Mouse (Mus musculus) liver, embryonic 15.5 days (tissue): ENCODE measurements at regions not wholly inside any gene's neighbourhood (a gene's known extent, or its start where the extent isn't known, plus 50 kb on each side); places are given as distances from the start of the nearest gene placed in this dataset.
A peak's percentile ranks its signal among the peaks of the same experiment; 100 is the strongest.

Experiments
- ATAC-seq: fragments of 200-750 bp; cut with Nextera tagmentation; 2 replicates; pipeline ENCODE4 v1.8.0; 2017; ENCODE audit warnings: moderate number of reproducible peaks, mild to moderate bottlenecking, moderate library complexity; ENCODE audit not compliant: insufficient read depth
- H3K27ac ChIP-seq: fragments of 300-500 bp; sonication (generic); replicated peaks from 2 replicates; pipeline ENCODE4 v1.5.1; 2015; ENCODE audit warnings: mild to moderate bottlenecking, inconsistent platforms
- H3K27me3 ChIP-seq: fragments of 300-500 bp; sonication (generic); 2 replicates; pipeline ENCODE4 v1.6.1; 2015; ENCODE audit warnings: mild to moderate bottlenecking, inconsistent platforms
- H3K36me3 ChIP-seq: fragments of 300-500 bp; sonication (generic); replicated peaks from 2 replicates; pipeline ENCODE4 v1.6.1; 2015; ENCODE audit warnings: moderate library complexity, mild to moderate bottlenecking, inconsistent platforms
- H3K4me1 ChIP-seq: fragments of 300-500 bp; sonication (generic); replicated peaks from 2 replicates; pipeline ENCODE4 v1.6.1; 2015; ENCODE audit warnings: inconsistent platforms
- H3K4me2 ChIP-seq: fragments of 300-500 bp; sonication (generic); 2 replicates; pipeline ENCODE4 v1.6.1; 2015; ENCODE audit warnings: moderate library complexity, mild to moderate bottlenecking, inconsistent platforms
- H3K4me3 ChIP-seq: fragments of 300-500 bp; sonication (generic); replicated peaks from 2 replicates; pipeline ENCODE4 v1.5.1; 2015; ENCODE audit warnings: mild to moderate bottlenecking, inconsistent platforms
- H3K9ac ChIP-seq: fragments of 300-500 bp; sonication (generic); 2 replicates; pipeline ENCODE4 v1.6.1; 2015; ENCODE audit warnings: moderate library complexity, mild to moderate bottlenecking, inconsistent platforms
- H3K9me3 ChIP-seq: fragments of 300-500 bp; sonication (generic); replicated peaks from 2 replicates; pipeline ENCODE4 v1.6.1; 2016; ENCODE audit warnings: inconsistent platforms
- WGBS: fragments of 180-500 bp; shearing (Covaris S2); methylation state at CpG from one replicate; pipeline ENCODE4 v1.1.7; 2015; ENCODE audit warnings: mixed read lengths; ENCODE audit not compliant: insufficient replicate concordance; 5-methylcytosine and 5-hydroxymethylcytosine counted together

DNA sequence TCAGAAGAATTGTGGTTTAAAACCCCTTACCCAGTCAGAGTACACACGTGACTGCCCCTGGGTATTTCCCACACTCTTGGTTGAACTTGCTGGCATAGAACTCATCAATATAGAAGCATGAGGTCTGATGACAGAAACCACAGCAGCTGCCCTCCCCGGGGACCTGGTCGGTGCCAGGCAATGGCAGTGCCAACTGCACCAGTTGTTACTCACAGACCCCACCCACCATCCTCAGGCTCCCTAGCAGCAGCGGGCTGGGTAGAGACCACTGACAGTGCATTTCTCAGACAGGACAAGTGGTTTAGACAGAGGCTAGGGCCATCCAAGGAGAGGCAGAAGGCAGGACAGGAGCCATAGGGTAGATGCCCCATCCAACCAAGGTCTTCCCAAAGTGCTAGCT lies 144.7 kb upstream of the Lhx5 start:
- no peak overlapping the region for H3K4me3 ChIP-seq
- H3K27ac ChIP-seq, result no peak overlapping the region
- ATAC-seq, result no peak
- H3K4me2 ChIP-seq, result no peak overlapping the region
- H3K27me3 ChIP-seq, result peaks cover 70% of the 10 kb centered on the region
- H3K9me3 ChIP-seq, result no peaks in the 10 kb centered on the region
- H3K36me3 ChIP-seq, result no peaks in the 10 kb centered on the region
- no peak overlapping the region for H3K9ac ChIP-seq
- no peaks in the 10 kb centered on the region for H3K4me1 ChIP-seq
- 54% methylated on average over 4 of the region's 4 CpGs for WGBS

DNA sequence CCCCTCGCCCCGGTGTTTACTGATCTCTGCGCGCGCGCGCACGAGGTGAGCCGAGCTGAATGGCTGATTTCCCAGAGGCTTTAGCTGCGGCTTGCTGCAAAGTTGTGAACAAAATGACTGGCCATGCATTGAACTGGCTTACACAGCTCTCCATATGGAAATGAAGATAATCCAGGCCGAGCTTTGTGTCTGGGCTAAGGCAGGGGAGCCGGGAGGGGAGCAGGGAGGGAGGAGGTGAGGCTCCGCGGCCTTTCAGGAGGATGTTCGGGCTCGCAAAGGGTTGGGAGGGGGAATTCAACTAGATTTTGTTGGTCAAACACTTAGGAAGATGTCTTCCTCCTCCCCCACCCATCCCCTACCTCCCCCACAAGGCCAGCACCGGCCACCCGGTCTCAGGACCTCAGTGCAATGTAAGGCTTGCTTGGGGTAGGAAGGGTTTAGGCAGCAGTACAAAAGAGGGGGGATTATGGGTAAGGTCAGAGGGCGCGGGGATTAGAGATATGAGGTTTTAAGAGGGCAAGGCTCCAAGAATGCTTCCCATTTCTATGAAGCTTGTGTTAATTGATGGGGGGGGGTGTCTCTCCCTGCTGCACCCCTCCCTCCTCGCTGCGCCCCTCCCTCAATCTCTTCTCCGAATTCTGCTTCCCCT lies 143.3 kb upstream of the Lhx5 start:
- Histone ChIP-seq H3K27ac (no peak overlapping the region), H3K9me3 (no peaks in the 10 kb centered on the region), H3K4me2 (no peak overlapping the region), H3K9ac (no peak overlapping the region), H3K36me3 (no peaks in the 10 kb centered on the region), H3K4me1 (no peaks in the 10 kb centered on the region), H3K27me3 (peaks cover 60% of the 10 kb centered on the region), H3K4me3 (no peak overlapping the region)
- 13% methylated on average over 23 of the region's 23 CpGs for WGBS
- no peak for ATAC-seq

DNA sequence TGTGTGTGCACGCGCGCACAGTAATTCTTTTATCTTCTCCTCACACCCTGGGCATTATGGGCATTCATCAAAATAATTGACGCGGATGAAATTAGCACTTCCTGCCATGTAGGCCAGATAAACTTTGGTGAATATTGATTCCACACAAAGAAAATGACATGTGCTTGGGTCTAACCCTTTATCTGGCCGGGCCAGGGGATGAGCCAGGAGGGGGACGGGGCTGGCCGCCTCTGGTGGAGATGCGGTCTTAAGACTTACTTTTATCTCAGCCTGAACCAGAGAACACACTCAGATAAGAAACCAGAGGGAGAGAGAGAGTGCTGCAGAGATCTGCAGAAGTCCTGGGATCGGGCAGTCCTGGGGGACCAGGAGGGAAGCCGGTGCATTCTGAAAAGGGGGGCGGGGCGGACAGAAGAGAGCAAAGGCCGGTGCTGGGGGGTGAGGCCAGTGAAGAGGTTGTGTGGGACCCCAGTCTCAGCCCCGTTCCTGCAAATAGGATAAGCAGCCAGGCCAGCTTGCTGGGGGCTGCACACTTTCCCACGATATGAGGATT lies 136.9 kb upstream of the Lhx5 start:
- ATAC-seq, result no peak
- Histone ChIP-seq H3K36me3 (no peaks in the 10 kb centered on the region), H3K9ac (no peak overlapping the region), H3K4me3 (no peak overlapping the region), H3K4me1 (no peaks in the 10 kb centered on the region), H3K27ac (no peak overlapping the region), H3K27me3 (peaks cover 53% of the 10 kb centered on the region), H3K9me3 (no peaks in the 10 kb centered on the region), H3K4me2 (no peak overlapping the region)
- 15% methylated on average over 16 of the region's 16 CpGs for WGBS

DNA sequence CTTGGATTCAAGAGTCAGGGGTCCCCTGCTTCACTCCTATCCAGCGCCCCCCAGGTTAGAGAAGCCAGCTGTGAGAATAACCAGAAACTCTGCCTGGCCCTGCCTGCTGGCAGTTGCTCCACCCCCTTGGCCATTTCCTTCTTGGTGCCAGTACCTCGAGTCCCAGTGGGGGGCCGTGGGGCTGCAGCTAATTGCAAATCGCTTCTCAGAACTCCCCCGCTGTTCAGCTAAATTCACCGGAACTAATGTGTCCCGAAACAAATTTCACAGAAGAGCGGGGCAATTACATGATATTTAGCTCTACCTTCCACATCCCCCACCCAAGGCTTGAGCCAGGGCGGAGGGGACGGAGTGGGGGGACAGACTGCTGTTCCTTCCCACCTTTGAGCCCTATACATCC lies 134.3 kb upstream of the Lhx5 start:
- ATAC-seq, result no peak
- Histone ChIP-seq H3K4me1 (no peaks in the 10 kb centered on the region), H3K27ac (no peak overlapping the region), H3K36me3 (no peaks in the 10 kb centered on the region), H3K9ac (no peak overlapping the region), H3K4me3 (no peak overlapping the region), H3K27me3 (peaks cover 72% of the 10 kb centered on the region), H3K9me3 (no peaks in the 10 kb centered on the region), H3K4me2 (no peak overlapping the region)
- 14% methylated on average over 10 of the region's 10 CpGs for WGBS

DNA sequence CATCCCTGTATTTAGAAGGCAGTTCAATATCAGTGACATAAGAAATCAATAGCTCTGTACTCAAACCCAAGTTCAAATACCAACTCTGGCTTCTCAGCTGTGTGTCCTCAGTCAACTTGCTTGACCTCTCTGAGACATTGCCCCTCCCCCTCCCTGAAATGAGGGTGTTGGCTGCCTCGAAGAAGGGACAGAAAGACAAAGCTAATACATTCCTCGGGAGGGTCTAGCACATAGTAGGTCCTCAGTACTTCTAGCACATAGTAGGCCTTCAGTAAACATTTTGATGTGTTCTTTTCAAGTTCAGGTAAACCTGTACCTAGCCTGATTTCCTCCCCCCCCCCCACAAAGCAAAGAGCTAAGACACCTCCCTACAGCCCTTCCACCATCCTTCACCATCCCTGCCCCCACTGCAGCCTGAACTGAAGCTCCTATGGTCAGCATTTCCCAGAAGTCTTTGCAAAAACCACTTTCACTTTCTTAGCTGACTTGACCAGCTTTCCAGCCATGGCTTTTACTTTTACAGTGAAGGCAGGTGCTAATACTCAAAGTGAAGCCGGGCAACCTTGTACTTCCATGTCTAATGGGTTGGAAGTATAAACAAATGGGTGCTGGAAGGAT lies 133.7 kb upstream of the Lhx5 start:
- Histone ChIP-seq H3K4me2 (no peak overlapping the region), H3K4me1 (no peaks in the 10 kb centered on the region), H3K36me3 (no peaks in the 10 kb centered on the region), H3K27me3 (peaks cover 78% of the 10 kb centered on the region), H3K4me3 (no peak overlapping the region), H3K9ac (no peak overlapping the region), H3K27ac (no peak overlapping the region), H3K9me3 (no peaks in the 10 kb centered on the region)
- no peak for ATAC-seq
- WGBS, result 39% methylated on average over 3 of the region's 3 CpGs

DNA sequence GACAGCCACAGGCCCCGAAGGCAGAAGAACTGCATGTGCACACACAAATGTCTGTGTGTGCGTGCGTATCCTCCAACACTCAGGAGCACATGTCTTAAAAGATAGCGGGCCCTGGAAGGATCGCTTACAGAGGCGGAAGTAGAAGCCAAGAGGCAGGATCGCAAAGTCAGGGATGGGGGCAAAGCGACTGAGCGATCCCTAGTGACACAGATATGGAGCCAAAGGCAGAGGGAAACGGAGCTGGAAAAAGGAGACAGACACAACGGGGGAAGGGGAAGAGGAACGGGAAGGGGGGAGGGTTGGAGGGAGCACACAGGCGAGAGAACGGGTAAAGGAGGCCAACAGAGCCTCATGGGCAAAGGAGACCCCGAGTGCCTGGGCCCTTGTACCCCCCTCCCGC lies 129.8 kb upstream of the Lhx5 start:
- Histone ChIP-seq H3K4me3 (no peak overlapping the region), H3K9ac (no peak overlapping the region), H3K4me1 (no peaks in the 10 kb centered on the region), H3K27me3 (peaks cover 87% of the 10 kb centered on the region), H3K9me3 (no peaks in the 10 kb centered on the region), H3K27ac (no peak overlapping the region), H3K4me2 (no peak overlapping the region), H3K36me3 (no peaks in the 10 kb centered on the region)
- no peak for ATAC-seq
- 1% methylated on average over 15 of the region's 16 CpGs for WGBS

DNA sequence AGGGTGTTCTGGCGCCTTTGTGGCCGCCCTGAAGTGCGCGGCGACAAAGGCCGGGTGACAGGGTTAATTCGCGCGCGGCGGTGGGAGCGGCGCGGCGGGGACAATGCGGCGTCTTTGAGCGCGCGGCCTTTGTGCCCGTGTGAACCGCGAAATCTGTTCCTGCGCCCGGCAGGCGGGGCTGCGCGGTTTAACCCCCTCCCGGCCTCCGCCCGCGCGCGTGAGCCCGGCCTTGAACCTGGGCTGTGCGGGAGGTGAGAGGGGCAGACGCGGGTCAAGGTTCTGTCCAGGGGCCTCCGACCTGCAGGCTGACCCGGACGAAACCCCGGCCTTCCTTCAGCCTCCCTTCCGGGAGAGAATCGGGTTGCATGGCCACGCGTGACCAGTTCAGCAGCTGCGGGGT lies 129.2 kb upstream of the Lhx5 start:
- no peak for ATAC-seq
- H3K9ac ChIP-seq, result no peak overlapping the region
- H3K9me3 ChIP-seq, result no peaks in the 10 kb centered on the region
- H3K36me3 ChIP-seq, result no peaks in the 10 kb centered on the region
- WGBS, result 4% methylated on average over 47 of the region's 47 CpGs
- peaks cover 80% of the 10 kb centered on the region for H3K27me3 ChIP-seq
- no peak overlapping the region for H3K4me3 ChIP-seq
- peak overlapping the region; percentile 7; the same call in 1 of the 2 replicates for H3K4me2 ChIP-seq
- no peak overlapping the region for H3K27ac ChIP-seq
- no peaks in the 10 kb centered on the region for H3K4me1 ChIP-seq

DNA sequence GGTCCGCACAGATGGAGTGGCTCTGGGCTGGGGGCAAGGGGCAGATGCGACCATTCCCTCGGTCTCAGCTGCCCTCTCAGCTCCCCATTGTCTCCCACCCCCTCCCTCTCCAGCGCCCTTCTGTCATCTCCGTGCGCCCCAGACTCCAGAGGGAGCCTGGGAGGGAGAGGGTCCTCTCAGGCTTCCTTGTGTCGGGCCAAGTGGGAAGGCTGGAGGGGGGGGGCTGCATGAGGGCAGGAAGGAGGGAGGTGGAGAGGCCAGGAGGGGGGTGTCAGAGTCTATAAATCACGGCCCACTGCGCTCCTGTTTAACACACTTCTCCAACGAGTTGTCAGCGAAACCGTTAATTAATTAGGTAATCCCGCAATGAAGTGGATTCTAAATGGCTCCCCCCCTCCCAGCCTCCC lies 127.2 kb upstream of the Lhx5 start:
- Histone ChIP-seq H3K4me2 (no peak overlapping the region), H3K27me3 (peaks cover 66% of the 10 kb centered on the region)
- whole genome bisulfite sequencing, result 21% methylated on average over 13 of the region's 13 CpGs

DNA sequence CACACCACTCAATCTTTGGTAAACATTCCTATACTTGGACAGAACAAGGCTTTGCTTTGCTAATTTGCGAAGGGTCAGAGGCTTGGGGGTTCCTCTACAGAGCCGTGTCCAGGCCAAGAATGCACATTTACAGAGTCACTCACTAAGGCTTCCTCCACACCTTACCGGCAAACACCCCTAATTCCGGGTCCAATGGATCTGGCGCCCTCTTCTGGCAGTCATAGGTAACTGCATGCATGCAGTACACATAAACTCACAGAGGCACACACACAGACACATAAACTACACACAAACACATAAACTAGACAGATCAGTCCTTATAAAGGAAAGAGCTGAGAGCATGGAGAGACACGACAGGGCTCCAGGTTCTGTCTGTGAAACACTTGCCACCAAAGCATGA lies 119.2 kb upstream of the Lhx5 start:
- H3K4me1 ChIP-seq, result no peaks in the 10 kb centered on the region
- no peaks in the 10 kb centered on the region for H3K27me3 ChIP-seq
- no peak overlapping the region for H3K4me3 ChIP-seq
- no peak overlapping the region for H3K4me2 ChIP-seq
- 0 out of 2 replicates have a peak, but pooled peaks cover 4% of the 10 kb centered on the region for H3K9me3 ChIP-seq
- WGBS, result 72% methylated on average over 6 of the region's 6 CpGs
- no peak overlapping the region for H3K9ac ChIP-seq
- H3K27ac ChIP-seq, result no peak overlapping the region
- ATAC-seq, result no peak
- no peaks in the 10 kb centered on the region for H3K36me3 ChIP-seq

More for the DNA sequence above, 127.2 kb upstream of the Lhx5 start:
- Histone ChIP-seq H3K9ac (no peak overlapping the region), H3K9me3 (no peaks in the 10 kb centered on the region), H3K36me3 (no peaks in the 10 kb centered on the region), H3K27ac (no peak overlapping the region), H3K4me1 (no peaks in the 10 kb centered on the region), H3K4me3 (no peak overlapping the region)
- ATAC-seq, result no peak

DNA sequence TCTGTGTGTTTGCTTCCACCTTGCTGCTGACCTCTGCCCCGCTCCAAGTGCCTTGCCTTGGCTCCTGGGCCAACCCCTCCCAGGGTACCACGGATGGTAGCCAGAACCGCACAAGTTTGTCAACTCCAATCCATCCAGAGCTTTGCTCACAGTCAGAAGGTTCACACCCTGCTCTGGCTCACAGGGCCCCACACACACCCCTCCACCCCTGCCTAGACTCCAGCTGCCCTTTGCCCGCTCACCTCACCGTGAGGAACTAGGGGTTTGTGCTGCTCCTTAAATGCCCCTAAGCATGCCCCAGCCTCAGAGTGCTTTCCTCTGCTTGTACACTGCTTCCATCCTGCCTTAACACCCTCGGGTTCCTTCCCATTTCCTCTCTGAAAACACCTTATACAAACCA lies 117.5 kb upstream of the Lhx5 start:
- Histone ChIP-seq H3K9me3 (0 out of 2 replicates have a peak, but pooled peaks cover 4% of the 10 kb centered on the region), H3K4me2 (no peak overlapping the region), H3K4me1 (no peaks in the 10 kb centered on the region), H3K27me3 (no peaks in the 10 kb centered on the region), H3K27ac (no peak overlapping the region), H3K4me3 (no peak overlapping the region), H3K9ac (no peak overlapping the region), H3K36me3 (no peaks in the 10 kb centered on the region)
- 57% methylated on average over 6 of the region's 6 CpGs for WGBS
- no peak for ATAC-seq

DNA sequence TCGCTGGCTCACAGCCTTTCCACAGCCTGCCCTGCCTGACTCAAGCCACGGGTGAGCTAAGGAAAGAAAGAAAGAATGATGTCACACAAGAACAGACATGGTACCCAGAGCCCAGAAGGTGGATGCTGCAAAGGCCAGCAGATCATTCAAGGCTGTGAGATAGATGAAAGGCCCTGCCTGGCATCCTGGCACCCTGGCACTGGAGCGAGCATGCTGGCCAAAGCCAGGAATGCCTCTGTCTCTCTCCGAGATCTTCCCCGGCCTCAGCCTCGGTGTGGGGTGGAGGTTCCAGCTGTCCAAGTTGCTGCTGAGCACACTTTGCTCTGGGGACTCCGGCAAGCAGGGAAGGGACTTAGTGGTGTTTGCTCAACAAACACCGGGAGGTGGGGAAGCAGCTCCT lies 116.4 kb upstream of the Lhx5 start:
- 41% methylated on average over 8 of the region's 8 CpGs for WGBS
- no peak overlapping the region for H3K27ac ChIP-seq
- no peak overlapping the region for H3K4me2 ChIP-seq
- H3K4me3 ChIP-seq, result no peak overlapping the region
- no peak overlapping the region for H3K9ac ChIP-seq
- no peaks in the 10 kb centered on the region for H3K36me3 ChIP-seq
- H3K4me1 ChIP-seq, result no peaks in the 10 kb centered on the region
- no peak for ATAC-seq
- H3K9me3 ChIP-seq, result 0 out of 2 replicates have a peak, but pooled peaks cover 4% of the 10 kb centered on the region
- no peaks in the 10 kb centered on the region; the same call in 1 of the 2 replicates for H3K27me3 ChIP-seq
